9 mouse cellular contexts compared by ENCODE assay signal in the genomic region with DNA sequence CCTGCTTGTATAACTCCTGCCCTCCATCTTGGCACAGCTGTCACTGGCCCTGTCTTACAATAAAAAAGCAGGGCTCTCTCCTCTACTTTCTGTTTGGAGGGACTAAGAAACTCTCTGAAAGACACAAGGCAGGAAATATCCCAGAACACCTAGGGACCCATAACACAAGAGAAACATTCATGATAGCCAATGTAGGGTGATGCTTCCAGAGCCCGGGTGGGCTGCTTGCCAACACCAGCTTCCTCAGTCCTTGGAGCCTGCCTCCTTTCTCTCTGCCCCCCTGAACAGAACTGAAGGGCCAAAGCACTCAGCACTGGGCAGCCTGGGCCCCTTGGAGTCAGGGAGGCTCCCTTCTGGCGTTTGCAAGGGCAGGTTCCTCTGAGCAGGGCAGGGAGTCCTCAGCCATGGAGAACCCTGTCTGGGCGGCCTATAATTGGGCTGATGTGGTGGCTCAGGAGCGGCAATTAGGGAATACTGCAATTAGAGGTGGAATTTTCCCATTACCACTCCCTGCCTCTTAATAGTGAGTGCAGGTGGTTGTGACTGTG. TPM values are rescaled to one million over a fixed set of nuclear protein-coding genes. Genes with fewer than 3 reads are reported as not detected.
A peak's percentile ranks its signal among the peaks of the same experiment; 100 is the strongest.
DNase-seq lines count a peak whose midpoint lies in the region; ATAC-seq lines count a peak whose summit lies in the region.
"Had no signal": no experiment of that assay in that cellular context is flagged by ENCODE, and none has a peak within 500 bp of the region (broad histone marks: within the 10 kb centered on the region; RNA-seq: fewer than 3 reads in every experiment).

No protein-coding gene starts in this region.

- intact Hi-C loops in heart, postnatal 36 days (cut with DNase I), result no loop called here
- intact Hi-C loops in heart, postnatal 25 days (cut with DNase I), result no loop called here

- peaks cover 25% of the 10 kb centered on the region for H3K27me3 ChIP-seq in forebrain, embryonic 16.5 days (replicated peaks; ENCODE audit: control insufficient read depth, insufficient read depth, low read length)
- peaks cover 40% of the 10 kb centered on the region for H3K27me3 ChIP-seq in liver, embryonic 11.5 days (replicated peaks; ENCODE audit: control insufficient read depth, insufficient read depth, low read length)

- H3K9ac ChIP-seq in forebrain, embryonic 16.5 days (replicated peaks; ENCODE audit: low read depth, low read length), result no peak overlapping the region
- no peak overlapping the region for H3K9ac ChIP-seq in liver, embryonic 11.5 days (ENCODE audit: low read depth, low read length)

- DNase-seq in heart, postnatal 36 days, result peak; percentile 16 to 17
- no peak for DNase-seq in heart, postnatal 25 days (ENCODE audit: low spot score)
- peak; percentile 74 for DNase-seq in brain, adult 2 months (ENCODE audit: low read depth, low spot score)
- peak; percentile 82 for DNase-seq in lung, postnatal 10 days
- DNase-seq in layer of hippocampus, adult 9-10 months (ENCODE audit: low spot score), result no peak
- DNase-seq in frontal cortex, postnatal 10 days (ENCODE audit: low spot score in 2 of 2), result no peak
- DNase-seq in liver, embryonic 11.5 days (ENCODE audit: low spot score), result no peak

- no peak overlapping the region for H3K4me2 ChIP-seq in forebrain, embryonic 16.5 days (ENCODE audit: low read length)
- no peak overlapping the region for H3K4me2 ChIP-seq in liver, embryonic 11.5 days

- no peaks in the 10 kb centered on the region for H3K9me3 ChIP-seq in forebrain, embryonic 16.5 days (ENCODE audit: control insufficient read depth, low read length)
- no peaks in the 10 kb centered on the region for H3K9me3 ChIP-seq in liver, embryonic 11.5 days (ENCODE audit: control insufficient read depth, low read length)
- H3K9me3 ChIP-seq: G1E had no signal

- no peak overlapping the region for H3K27ac ChIP-seq in forebrain, embryonic 16.5 days (ENCODE audit: low read length)
- H3K27ac ChIP-seq in liver, embryonic 11.5 days (ENCODE audit: low read depth, low read length), result no peak overlapping the region

- no peak overlapping the region for H3K4me3 ChIP-seq in forebrain, embryonic 16.5 days (replicated peaks; ENCODE audit: low read length)
- no peak overlapping the region for H3K4me3 ChIP-seq in liver, embryonic 11.5 days (ENCODE audit: low read depth, low read length)

- peak; percentile 55 for ATAC-seq in forebrain, embryonic 16.5 days
- no peak for ATAC-seq in liver, embryonic 11.5 days (replicated peaks; ENCODE audit: low FRiP score)

- H3K4me1 ChIP-seq in forebrain, embryonic 16.5 days (replicated peaks; ENCODE audit: control insufficient read depth, insufficient read depth, low read length), result peaks cover 18% of the 10 kb centered on the region
- peaks cover 2% of the 10 kb centered on the region; the same call in 1 of the 2 replicates for H3K4me1 ChIP-seq in liver, embryonic 11.5 days (replicated peaks; ENCODE audit: control insufficient read depth, insufficient read depth, low read length)

- WGBS in forebrain, embryonic 16.5 days, result 10% methylated on average over 4 of the region's 4 CpGs
- WGBS in liver, embryonic 11.5 days, result 52% methylated on average over 4 of the region's 4 CpGs

- H3K36me3 ChIP-seq in forebrain, embryonic 16.5 days (ENCODE audit: control insufficient read depth, insufficient read depth), result no peaks in the 10 kb centered on the region
- no peaks in the 10 kb centered on the region for H3K36me3 ChIP-seq in liver, embryonic 11.5 days (ENCODE audit: control insufficient read depth, insufficient read depth, low read length)
- H3K36me3 ChIP-seq: G1E had no signal

RNA-seq across cellular contexts. Expression of a gene that starts 5.4 kb away (rescaled TPM):
- total RNA-seq in heart, postnatal 36 days (2021), result not detected
- total RNA-seq in heart, postnatal 25 days (2021), result not detected
- 1.1 and 2.2 TPM in 2 replicates for polyA plus RNA-seq in forebrain, embryonic 16.5 days (2015; fragmentation: Nextera tagmentation; extraction: Ambion mirVana)
- 0.12 and 0.22 TPM in 2 replicates for polyA plus RNA-seq in liver, embryonic 11.5 days (2014; fragmentation: Nextera tagmentation; extraction: Ambion mirVana)
- polyA plus RNA-seq: G1E had no signal

Comparison
In these comparisons a context has a peak if more than half of its experiments do, and no peak if none do; other contexts are left out.
1. DNase-seq: peak in heart, postnatal 36 days (2 of 2), brain, adult 2 months (single experiment) and lung, postnatal 10 days (single experiment); none in heart, postnatal 25 days (single experiment), layer of hippocampus, adult 9-10 months (single experiment), frontal cortex, postnatal 10 days (0 of 2) and liver, embryonic 11.5 days (single experiment).